Mouse (Mus musculus) lung, postnatal 25 days (tissue): ENCODE data around the gene Gpr15.

Source experiments
- DNase-seq: peaks from one replicate; pipeline ENCODE4 v3.0.0; 2022; ENCODE audit warnings: low spot score

Gene Gpr15

DNA sequence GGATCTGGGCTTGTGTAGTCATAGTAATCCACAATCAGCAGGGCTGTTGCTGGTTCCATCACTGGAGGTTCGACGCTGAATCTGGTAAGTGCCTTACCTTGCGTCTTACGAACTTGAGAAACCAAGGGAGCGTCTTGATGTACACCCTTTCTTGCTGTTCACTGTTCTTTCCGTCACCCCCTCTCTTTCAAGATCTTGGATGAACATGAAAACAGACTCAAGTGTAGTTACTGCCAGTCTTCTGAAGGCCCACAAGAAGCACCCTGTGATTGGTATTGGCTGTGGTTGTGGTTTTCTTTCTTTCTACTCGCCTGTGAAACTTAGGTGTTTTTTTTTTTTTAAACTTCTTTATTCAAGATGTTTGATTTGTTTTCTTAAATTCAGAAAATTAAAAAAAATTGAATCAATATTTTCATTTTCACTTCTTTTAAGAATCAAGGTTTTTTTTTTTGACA lies at the start of gene Gpr15:
TSS of gene Gpr15 (minus strand) at position 405 of the 455 bp plus-strand sequence.
- DNase-seq, result no peak

DNA sequence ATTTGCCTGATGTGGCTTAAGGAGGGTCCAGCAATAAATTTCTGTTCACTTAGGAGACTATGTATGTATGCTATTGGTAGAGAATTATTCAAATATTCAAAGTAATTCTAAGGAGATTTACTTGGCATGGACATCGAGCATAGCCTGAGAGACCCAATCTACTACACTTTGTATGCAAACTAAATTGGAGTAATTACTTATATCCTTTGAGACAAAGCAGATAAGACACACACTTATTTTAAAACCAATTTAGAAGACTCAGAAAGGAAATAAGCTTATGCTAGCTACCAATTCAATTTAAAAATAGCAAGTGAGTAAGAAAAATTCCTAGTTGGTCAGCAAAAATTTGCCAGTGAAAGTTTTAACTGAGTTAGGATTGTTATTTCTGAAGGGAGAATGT lies 44.2 kb upstream of the Gpr15 start, which contains the start of gene Olfr172:
TSS of gene Olfr172 (minus strand) at position 101 of the 400 bp plus-strand sequence.
- DNase-seq, result no peak

DNA sequence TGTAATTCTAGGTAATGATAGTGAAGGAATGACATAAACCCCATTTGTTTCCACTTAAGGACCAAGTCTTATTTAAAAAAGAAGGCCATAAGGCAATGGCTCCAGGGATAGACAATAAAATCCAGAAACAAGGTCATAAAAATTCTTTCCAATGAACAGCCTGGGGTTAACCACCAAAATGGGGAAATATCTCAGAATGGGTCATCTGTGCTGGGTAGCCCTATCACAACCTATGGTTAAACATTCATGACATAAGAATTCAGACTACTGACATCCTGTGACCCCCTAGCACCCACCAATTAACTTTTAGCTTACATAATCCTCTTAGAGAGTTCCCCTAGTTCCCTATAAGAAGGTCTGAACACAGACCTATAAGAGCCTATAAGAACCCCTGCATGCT lies 37.3 kb upstream of the Gpr15 start:
- no peak for DNase-seq

DNA sequence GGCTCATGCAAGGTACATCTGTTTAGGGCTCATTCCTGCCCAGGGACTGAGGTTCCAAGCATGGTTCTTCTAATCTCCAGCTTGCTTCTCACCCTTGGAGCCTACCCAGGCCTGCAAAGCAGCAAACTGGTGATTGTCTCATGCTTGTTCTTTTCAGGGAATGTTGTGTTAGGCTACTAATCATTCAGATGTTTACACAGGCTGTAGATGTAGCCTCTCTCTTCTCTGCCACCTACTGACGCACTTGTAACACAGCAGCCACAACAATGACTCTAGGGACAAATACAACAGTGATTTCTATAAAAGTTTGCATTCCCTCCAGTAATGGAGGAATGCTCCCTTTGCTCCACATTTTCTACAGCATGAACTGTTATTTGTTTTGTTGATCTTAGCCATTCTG lies 32.4 kb upstream of the Gpr15 start:
- DNase-seq, result no peak

DNA sequence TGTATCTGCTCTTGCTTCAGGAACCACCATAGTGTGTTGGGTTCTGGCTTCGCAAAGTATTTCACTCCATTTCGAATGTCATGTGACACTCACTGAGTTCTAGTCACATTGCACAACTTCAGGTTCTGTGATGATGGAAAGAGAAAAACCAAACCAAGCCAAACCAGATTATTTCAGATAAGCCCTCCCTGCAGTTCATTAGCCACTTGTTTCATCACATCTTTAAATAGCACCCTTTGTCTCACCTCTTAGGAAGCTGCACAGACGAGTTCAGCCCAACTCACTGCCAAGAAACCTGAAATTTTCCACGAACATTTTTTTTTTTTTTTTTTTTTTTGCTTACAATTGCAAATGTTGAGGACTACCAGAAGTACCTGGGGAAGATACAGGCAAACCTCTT lies 27.8 kb upstream of the Gpr15 start:
- DNase-seq, result no peak

DNA sequence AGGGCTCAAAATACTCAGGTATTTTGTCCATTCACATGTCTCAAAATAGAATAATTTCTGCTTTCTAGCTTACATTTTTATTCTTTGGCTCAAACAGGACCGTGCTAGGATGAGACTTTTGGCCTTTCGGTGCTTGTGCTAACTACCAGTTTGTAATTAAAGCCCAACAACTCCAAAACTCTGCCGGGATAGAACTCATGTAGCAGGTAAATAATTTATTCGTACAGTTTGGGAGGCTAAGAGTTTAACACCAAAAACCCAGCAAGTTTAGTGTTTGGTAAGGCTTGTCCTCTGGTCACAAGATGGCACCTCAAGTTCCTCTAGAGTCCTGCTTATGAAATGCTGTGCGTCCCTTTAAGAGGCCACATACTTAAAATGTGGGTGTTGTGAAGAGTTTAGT lies 21.9 kb upstream of the Gpr15 start:
- DNase-seq, result no peak

DNA sequence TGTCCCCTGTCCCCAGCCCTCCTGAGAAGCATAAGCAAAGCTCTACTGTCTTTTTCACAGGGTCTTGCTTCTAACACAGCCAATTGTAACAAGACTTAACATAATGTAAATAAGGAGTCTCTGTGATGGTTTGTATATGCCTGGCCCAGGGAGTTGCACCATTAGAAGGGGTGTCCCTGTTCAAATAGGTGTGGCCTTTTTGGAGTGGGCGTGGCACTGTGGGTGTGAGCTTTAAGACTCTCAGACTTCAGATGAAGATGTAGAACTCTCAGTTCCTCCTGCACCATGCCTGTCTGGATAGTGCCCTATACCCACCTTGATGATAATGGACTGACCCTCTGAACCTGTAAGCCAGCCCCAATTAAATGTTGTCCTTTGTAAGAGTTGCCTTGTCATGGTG lies 19.9 kb upstream of the Gpr15 start:
- no peak for DNase-seq

DNA sequence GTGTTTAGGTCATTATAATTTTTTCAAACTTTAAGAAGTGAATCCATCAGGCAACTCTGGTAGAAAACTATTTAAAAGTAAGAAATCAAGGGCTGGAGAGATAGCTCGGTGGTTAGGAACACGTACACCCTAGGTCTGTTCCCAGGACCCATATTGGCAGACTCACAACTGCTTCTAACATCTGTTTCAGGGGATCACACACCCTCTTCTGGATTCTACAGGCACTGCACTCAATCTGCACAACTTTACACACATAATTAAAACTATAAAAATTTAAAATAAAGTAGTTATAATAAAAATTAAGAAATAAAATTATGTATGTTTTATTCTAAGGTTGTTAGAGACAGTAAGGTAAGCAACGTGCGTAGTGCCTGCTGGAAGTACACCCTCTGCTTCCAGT lies 19.3 kb upstream of the Gpr15 start:
- no peak for DNase-seq

DNA sequence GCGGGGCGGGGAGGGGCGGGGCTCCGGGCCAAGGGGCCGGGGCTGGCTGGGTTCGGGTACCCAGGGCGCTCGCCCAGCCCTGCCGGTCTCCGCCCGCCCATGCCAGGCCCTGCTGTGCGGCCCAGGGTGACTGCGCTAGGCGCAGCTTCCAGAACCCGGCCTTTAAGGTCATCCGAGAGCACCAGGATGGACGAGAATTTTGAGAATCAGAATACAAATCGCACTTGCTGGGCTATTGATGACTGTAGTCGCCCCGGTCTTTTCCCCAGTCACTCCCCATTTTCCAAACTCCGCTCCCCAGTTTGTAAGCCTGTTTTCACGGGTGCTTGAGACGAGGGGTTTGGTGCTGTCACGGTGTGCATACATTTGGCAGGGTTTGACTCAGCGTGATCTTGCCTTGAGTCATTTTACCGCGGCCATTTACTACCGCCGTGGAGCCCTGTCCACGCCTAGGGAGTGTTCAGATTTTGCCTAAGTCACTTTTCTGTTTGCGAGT lies 9.4 kb upstream of the Gpr15 start:
- no peak for DNase-seq

DNA sequence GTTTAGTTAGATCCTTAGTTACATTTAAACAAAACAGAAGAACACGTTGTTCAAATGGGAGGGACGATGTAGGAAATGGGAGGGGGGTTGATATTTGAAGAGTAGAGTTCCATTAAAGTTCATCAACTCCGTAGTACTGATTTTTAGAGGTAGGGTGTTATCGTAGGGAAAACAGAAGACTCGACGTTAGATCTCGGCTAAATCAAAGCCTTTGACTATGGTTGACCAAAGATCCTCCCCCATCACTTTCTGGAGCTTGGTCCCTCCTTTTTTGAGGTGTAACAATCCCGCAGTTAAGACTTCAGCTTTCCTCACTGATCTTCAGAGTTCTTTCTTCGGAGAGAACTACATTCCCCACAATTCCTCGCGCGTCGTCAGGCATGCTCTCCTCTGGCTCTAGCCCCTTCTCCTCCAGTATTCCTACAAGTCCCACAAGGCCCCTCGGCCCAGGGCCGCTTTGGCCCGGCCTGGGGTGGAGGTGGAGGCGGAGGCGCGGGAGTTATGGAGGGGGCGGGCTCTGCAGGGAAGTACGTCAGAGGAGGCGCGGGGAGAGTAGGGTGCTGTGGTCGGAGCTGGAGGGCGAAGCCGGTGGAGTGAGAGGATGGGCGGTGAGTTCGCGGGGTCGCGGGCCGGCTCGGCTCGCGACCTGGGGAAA lies 8.7 kb upstream of the Gpr15 start, which contains the start of gene Cldnd1:
TSS of gene Cldnd1 (plus strand) at position 434 of the 655 bp plus-strand sequence.
- DNase-seq, result peak; percentile 97

DNA sequence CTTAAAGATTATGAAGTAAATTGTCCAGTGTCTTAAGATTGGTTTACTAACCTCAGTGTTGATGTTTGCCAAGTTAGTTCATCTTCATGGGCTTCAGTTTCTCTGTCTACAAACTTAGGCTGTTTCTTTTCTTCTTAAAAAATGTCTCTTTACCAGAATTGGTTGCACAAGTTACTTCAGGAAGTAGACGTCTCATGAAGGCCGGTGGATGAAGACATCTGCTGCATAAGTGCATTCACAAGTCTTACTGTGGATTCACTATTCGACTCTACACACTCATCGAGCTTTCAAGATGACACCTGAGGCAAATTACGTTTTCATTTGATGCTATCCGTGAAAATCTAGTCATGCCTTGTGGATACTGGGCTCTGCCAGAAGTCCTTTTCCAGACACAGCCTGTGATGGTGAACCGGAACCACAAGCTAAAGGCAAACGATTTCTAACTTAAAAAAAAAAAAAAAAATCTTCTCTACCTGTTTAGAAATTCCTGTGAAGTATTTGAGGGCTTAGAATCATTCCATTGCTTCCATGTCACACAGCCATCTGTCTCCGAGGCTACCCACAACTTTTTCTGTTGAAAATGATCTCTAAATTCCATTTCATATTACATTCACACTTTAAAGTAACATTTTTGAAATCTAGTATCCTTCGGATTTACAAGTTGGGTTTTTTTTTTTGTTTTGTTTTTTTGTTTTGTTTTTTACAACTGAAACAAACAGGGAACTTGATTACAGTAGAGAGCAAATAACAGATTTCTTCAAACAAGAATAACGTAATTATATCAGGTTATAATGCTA lies 8.0 kb upstream of the Gpr15 start:
- no peak for DNase-seq

DNA sequence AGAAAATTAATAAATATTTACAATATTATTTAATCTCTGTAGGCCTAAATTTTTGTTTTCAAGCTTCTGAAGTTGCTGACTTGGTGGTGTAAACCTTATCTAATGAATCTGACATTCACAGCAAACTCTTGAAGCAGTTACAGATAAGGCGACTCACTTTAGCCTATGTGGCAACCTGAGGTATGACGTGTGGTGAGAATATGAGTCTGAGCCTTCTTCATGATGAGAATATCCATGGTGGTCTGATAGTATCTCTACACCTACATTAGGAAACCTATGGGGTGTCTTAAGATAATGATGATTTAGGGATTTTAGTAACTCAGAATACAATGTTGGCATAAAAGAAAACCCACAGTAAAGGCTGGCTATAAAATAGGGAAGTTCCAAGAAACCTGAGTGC lies 3.4 kb upstream of the Gpr15 start:
- DNase-seq, result no peak

DNA sequence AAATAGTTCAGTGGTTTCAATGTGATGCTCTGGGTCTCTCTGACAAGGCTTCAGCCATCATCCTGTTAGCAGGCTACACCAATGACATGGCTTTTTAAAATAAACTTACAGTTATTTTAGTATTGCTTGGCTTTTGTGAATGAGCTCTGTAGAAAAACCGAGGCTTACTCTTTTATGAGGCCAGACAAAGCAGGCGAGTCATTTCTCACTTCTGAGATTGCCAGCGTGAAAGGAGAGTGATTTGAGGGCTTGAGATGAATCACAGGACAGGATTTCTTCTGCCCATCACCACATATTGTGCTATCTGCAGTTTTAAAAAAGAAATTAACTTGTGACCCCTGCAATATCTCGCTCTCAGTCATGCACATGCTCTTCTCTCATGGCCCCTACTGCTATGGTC lies 3.9 kb downstream of the Gpr15 start:
- DNase-seq, result no peak

DNA sequence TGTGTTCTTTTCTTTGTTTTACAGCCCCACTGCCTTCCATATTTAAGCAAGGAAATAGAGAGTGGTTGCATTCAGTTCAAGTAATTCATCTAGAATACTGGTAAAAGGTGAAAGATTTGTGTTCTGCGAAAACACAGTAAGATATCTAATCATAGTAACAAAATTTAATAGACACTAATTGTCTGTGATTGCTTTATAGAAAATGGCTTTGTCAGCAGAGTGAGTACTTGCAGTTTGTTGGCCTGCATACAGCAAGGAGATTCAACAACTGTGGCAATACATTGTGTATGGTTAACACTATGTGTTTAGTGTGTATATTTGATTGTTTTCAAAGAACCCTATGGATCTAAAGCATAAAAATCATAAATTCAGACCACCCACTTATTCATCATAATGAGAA lies 5.7 kb downstream of the Gpr15 start:
- DNase-seq, result no peak

DNA sequence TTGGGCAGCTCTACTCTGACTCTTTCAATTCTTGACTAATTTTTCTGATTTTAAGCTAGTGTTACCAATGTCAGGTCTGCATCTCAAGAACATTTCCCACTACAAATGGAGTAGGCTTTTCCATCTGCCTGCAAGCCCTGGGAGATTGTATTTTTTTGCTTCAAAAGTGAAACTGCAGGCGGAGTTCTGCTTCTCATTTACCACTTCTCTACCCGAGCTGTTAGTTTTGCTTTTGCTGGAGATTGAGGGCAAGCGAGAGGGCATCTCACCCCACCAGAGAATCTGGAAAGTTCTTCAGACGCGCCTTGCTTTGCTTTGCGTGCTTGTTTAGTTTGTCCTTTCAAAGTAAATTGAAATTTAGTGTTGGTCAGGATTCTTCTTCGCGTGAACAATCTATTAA lies 6.6 kb downstream of the Gpr15 start:
- peak; percentile 4 for DNase-seq

DNA sequence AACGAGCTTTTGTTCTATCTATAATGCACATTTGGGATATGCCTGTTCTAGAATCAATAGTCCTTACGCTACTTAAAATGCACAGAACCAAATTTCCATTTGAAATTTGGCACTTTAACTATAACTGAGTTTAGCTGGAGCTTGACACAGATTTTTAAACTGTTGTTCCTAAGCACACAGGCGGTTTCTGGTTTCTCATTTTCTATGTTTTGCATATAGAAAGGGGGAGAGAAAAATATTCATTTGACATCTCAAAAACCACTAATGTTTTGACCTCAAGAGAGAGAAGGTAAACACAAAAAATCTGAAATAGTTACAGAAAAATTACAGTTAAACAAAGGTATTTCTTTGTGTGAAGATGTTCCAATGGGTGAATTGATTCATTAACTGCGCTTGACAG lies 9.3 kb downstream of the Gpr15 start:
- DNase-seq, result no peak

DNA sequence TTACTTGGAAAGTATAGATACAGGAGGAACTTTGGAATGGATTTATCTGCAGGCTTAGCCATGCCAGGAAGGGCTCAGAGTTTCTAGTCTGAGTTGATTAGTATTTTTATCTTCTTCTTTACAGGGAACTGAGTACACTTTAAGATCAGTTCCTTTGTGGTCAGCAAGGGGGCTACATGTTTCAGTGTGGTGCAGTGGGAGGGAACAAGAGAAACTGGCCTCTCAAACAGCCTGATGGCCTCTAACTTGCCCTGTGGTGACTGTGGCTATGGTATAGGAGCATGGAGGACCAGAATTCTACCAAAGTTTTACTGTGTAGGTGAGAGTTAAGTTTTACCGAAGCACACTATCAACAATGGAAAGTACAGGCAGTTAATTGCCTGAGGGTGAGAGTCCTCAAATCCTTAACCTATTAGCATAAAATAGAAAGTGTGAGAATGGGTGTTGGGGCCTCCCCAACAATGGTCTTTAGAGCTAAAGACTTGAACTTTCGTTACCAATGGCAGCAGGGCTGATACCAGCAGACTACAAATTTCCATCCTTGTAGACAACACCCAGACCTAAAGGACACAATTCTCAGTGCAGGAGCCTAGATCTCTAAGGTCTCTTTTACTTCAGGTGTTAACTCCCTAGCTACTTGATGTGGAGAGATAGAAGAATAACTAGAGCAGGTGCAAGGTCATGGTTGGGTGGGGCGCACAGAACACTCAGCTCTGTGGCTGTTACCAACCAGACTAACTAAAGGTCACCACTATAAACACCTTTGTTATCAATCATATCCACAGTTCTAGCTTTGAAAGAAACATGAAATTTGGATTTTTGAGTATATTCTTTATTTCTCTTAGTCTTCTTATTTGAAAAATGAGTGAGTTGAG lies 10.0 kb downstream of the Gpr15 start:
- DNase-seq, result no peak

DNA sequence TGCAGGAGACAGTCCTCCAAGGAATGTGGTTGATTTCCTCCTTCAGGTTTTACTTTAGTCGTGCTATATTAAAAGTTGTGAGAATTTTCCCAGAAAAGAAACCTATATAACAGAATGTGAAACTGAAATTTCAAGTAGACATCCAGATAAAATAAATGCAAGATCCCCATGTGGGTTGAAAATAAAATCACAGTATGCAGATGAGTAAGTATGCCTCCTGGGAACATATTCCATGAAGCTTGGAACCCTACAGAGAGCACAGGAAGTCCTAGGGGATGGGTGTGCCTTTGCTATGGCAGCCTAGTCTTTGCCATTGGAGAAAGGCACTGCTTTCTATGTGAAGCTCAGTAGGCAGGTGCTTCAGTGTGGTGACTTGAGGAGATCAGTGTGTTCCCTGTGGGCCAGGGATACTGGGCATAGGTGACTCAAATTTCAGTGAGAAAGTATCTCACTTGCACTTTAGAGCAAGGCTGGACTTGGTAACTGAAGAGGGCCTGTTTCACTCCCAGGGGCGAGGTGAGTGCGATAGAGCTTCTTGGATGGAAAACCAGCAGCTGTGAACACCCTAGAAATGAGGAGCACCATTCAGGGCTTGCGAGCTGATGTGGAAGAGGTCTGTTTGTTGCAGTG lies 11.5 kb downstream of the Gpr15 start:
- DNase-seq, result no peak

DNA sequence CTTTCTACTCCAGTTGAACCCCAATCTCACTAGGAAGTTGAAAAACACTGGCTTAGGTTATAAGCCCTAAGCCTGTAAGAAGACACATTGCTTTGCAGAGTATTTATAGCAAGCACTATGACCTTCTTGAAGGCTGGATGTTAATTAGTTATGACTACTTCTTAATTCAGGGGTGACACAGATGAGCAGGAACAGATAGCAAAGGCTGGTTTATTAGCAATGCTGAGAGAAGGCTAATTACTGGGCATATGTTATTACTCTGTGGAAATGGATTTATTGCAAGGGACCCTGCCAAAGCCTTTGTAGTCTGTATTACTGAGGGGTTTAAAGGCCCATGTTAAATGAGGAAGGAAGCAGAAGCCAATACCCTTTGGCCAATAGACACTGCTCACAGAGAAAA lies 13.9 kb downstream of the Gpr15 start:
- DNase-seq, result no peak

DNA sequence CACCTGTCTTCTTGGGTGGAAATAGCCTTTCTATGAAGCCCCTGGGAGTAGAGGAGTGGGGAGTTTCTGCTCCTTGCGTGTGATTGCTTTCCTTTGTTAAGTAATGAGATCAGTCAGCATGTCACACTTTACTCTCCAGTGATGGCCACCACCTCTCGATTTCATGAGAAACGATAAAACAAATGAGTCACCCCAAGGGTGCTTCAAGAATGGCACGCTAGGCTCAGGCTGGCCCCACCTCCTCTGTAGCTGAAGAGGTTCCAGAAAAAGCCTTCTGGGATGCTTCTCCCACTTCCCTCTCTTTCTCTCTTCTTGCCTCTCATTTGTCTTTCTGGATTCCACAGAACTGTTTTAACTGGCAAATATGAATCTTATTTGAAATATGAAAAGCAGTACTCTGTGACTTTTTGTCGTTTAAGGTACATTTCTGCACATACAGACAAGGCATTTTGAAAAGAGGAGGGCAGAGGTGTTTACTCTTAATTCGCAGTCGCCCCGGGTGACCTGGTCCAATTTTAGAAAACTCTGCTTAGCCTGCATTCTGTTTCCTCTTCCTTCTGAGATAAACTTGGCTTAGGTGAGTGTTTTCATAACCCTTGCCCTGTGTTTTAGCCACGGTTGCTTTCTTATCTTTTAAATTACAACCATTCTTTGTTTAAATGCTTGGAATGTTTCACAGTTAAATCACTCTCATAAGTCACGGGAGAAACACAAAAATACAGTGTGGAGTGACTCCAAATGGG lies 15.3 kb downstream of the Gpr15 start:
- DNase-seq, result peak; percentile 12

DNA sequence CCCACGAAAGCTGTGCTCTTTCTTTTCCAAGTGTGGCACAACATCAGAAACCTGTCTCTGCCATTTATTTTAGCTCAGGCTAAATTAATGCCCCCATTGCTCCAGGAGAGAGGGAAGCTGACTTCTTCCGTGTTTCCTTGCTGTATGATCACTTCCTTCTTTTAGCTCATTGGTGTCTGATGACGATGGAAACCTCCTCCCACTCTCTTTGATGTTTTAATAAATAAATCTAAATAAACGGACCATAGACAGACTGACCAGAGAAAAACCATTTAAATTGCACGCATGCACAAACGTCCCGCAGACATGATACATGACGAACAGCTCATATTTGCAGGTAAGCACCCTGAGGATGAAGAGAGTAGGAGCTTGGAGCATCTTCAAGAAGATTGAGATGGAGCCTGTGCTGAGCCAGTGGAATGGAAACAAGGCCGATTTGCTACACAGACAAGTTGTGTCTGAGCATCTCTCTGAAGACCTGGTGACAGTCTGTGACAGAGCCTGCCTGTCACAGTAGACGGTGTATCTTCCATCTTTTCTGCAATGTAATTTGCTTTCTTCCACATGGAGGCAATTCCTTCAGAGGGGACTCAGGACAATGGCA lies 16.4 kb downstream of the Gpr15 start:
- no peak for DNase-seq
